Comparison of ENCODE assay signal across 8 mouse cellular contexts in genomic region chr13:47194695-47195094, GRCm38 (mm10).
A peak's percentile ranks its signal among the peaks of the same experiment; 100 is the strongest.
DNase-seq lines count a peak whose midpoint lies in the region.

No protein-coding gene starts in this region.

- WGBS in heart, embryonic 10.5 days: 10% methylated on average over 11 of the region's 11 CpGs
- WGBS in hindbrain, embryonic 10.5 days: 30% methylated on average over 11 of the region's 11 CpGs
- WGBS in midbrain, embryonic 10.5 days: 29% methylated on average over 11 of the region's 11 CpGs

- H3K27ac ChIP-seq in heart, embryonic 10.5 days: no peak overlapping the region
- no peak overlapping the region for H3K27ac ChIP-seq in hindbrain, embryonic 10.5 days
- no peak overlapping the region for H3K27ac ChIP-seq in midbrain, embryonic 10.5 days (replicated peaks)

- H3K4me1 ChIP-seq in heart, embryonic 10.5 days: peaks cover 24% of the 10 kb centered on the region
- peaks cover 33% of the 10 kb centered on the region for H3K4me1 ChIP-seq in hindbrain, embryonic 10.5 days (replicated peaks)
- peaks cover 29% of the 10 kb centered on the region for H3K4me1 ChIP-seq in midbrain, embryonic 10.5 days

- no peak for DNase-seq in heart, embryonic 10.5 days (ENCODE audit: low spot score)
- no peak for DNase-seq in heart, adult 8-10 months (ENCODE audit: low spot score)
- DNase-seq in c-Kit-positive CD71-positive TER-119-negative erythroid progenitor cells, embryonic 14.5 days (ENCODE audit: low read depth): peak; percentile 46
- no peak for DNase-seq in hindbrain, embryonic 10.5 days (ENCODE audit: low spot score)
- no peak for DNase-seq in midbrain, embryonic 10.5 days (ENCODE audit: low spot score)
- no peak for DNase-seq in adrenal gland, postnatal 25 days
- no peak for DNase-seq in layer of hippocampus, adult 9-11 months
- no peak for DNase-seq in right cerebral cortex, postnatal 36 days (ENCODE audit: low spot score in 2 of 2)

- no peaks in the 10 kb centered on the region for H3K36me3 ChIP-seq in heart, embryonic 10.5 days
- no peaks in the 10 kb centered on the region for H3K36me3 ChIP-seq in hindbrain, embryonic 10.5 days
- H3K36me3 ChIP-seq in midbrain, embryonic 10.5 days: no peaks in the 10 kb centered on the region

- H3K4me3 ChIP-seq in heart, embryonic 10.5 days: peak overlapping the region; percentile 67
- H3K4me3 ChIP-seq in hindbrain, embryonic 10.5 days: peak overlapping the region; percentile 64
- peak overlapping the region; percentile 60 for H3K4me3 ChIP-seq in midbrain, embryonic 10.5 days

- peaks cover 34% of the 10 kb centered on the region for H3K27me3 ChIP-seq in heart, embryonic 10.5 days (ENCODE audit: insufficient read depth, poor library complexity, severe bottlenecking)
- H3K27me3 ChIP-seq in hindbrain, embryonic 10.5 days (ENCODE audit: insufficient read depth, poor library complexity, severe bottlenecking): peaks cover 43% of the 10 kb centered on the region
- H3K27me3 ChIP-seq in midbrain, embryonic 10.5 days (ENCODE audit: low read depth, poor library complexity, severe bottlenecking): peaks cover 53% of the 10 kb centered on the region

- no peaks in the 10 kb centered on the region for H3K9me3 ChIP-seq in heart, embryonic 10.5 days
- no peaks in the 10 kb centered on the region for H3K9me3 ChIP-seq in hindbrain, embryonic 10.5 days
- H3K9me3 ChIP-seq in midbrain, embryonic 10.5 days (replicated peaks): no peaks in the 10 kb centered on the region
